Mouse (Mus musculus) layer of hippocampus, adult 8-10 months (tissue): ENCODE data around the gene Zbp1. TPM values are rescaled to one million over a fixed set of nuclear protein-coding genes. Genes with fewer than 3 reads are reported as not detected.
A peak's percentile ranks its signal among the peaks of the same experiment; 100 is the strongest.

ENCODE experiments used
- DNase-seq, 2 experiments: peaks; one replicate each; pipeline ENCODE4 v3.0.0; 2022; ENCODE audit warnings: low spot score in 2 of 2
- total RNA-seq, 4 experiments: library from RNA; stranded (reverse); gene quantifications; 2 replicates each; pipeline ENCODE4 v1.2.4; 2022

Zbp1 gene
- total RNA-seq, 4 experiments from 2014 or later: 1.5 to 2.5 TPM; not detected in 2

DNA sequence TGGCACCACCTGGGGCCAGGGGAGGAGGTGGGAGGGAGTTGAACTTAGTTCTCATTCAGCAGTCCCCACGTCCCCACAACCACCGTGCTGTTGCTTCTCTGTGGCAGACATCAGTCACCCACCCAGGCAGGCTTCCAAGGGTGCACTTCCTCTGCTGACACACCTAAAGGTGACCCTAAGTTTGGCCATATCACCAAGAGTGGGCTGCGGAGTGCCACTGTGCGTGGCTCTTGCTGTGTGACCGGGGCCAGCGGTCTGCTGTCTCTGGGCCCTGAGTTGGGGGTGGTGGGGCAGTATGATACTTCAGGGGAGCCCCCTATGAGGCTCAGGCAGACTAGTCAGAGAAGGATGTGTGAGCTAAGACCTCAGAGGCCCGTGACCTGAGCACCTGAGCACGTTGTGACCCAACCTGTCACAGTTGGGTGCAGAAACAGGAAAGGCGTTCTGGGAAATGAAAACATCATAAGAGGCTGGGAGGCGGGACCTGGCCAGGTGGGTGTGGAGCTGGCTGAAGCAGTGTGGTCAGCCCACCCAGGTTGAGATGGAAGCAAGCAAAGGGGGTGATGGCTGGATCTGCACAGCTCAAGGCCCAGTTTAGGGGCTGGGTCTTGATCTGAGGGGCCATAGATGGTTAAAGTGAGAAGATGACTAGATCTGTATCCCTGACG is 37.9 kb downstream of the Zbp1 start:
- no peak for DNase-seq

DNA sequence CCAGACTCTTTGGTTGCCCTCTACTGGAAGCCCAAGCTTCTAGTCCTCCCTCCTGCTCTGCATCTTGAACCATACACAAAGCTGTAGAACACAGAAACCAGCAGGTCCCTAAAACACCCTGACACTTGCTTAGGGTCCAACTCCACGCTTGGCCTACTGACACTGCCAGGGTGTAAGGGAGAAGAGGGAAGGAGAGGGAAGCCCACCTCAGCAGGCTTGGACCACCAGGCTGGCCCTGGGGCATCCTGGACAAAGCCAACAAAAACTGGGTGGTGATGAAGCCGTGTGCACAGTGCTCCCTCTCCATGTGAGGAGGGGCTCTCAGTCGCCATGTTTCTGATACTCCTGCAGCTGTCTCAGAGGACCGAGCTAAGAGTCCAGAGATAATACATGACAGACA is 38.7 kb downstream of the Zbp1 start:
- DNase-seq: no peak

DNA sequence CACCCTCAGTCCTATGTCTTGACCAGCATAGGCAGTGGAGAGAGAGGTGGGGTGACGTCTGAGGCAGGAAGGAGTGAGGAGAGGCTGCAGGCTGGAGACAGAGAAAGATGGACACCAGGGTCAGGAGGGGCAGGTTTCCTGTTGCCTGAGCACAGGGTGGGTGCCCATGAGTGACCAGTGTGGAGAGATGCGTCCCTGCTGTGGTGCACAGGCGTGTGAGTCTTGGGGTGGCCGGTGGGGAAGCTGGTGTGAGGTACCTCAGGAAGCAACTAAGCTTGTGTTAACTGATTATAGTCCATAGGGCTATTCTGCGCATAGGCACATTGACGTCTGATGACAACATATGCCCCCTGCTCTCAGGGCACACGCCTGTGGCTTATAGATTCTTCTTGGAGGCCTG is 39.7 kb downstream of the Zbp1 start:
- peak in 1 of 2 experiments; percentile 2 for DNase-seq

DNA sequence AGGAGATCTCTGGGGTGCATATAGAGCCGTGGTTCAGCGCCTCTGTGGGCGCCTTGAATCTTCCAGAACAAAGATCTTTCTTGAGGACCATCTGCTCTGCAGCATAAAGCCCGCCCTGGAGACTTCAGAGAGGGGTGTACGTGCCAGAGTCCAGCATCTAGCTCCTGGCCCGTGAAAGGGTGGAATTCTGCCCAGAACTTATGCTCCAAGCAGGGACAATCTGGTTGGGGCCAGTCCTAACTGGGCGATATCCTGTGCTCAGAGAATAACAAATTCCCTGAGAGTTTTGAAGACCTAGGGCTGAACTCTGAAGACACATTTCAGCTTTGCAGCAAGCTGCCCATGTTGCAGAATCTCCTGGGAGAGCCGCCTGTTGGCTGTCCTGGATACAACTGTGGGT is 40.8 kb downstream of the Zbp1 start:
- no peak for DNase-seq

DNA sequence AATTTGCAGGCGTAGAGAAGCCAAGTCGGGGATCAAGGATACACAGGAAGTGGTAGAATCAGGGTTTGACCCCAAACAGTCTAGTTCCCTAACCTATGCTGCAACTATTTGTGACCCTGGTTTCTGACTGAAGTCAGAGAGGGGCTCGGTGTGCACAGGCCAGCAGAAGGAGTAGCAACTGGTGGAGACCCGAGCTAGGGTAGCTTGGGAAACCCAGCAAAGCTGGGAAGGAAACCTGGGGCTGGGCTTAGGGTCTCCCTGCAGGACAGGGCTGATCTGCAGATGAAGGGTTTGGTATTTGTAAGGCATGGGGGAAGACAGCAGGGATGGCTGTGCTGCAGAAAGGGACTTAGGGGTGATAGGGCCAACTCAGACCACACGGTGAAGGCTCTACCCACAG is 41.2 kb downstream of the Zbp1 start:
- peak in 1 of 2 experiments; percentile 1 for DNase-seq

DNA sequence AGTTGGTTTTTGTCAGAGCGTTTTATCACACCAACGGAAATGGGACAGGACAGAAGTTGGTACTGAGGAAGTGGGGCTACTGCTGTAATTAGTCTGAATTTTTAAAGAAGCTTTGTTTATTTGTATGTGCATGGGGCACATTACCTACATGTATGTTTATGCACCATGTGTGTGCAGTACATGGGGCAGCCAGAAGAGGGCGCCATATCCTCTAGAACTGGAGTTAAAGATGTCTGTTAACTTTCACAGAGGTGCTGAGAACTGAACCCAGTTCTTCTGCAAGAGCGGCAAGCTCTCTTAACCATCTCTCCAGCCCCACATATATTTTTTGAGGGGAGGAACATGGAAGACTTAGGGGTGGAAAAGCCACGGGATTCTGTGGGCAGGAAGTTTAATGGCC is 43.0 kb downstream of the Zbp1 start:
- peak; percentile 2 to 3 for DNase-seq

DNA sequence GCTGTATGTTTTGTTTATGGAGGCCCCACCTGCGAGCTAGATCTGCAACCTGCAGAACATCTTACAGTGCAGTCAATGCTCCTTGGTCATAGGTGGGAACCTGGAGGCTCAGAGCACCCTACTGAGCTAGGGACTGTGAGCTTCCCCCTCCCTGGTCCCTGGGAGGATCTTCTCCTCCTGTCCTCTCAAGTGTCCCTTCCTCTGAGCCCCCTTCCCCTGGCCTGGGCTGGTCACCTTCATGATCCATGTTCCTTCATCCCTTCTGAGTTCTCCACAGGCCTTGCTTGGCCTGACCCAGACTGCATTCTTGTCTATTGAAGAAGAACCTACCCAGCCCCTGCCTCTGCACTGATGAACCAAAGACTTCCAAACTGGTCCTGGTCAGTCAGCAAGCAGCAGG is 44.2 kb downstream of the Zbp1 start:
- DNase-seq: no peak

DNA sequence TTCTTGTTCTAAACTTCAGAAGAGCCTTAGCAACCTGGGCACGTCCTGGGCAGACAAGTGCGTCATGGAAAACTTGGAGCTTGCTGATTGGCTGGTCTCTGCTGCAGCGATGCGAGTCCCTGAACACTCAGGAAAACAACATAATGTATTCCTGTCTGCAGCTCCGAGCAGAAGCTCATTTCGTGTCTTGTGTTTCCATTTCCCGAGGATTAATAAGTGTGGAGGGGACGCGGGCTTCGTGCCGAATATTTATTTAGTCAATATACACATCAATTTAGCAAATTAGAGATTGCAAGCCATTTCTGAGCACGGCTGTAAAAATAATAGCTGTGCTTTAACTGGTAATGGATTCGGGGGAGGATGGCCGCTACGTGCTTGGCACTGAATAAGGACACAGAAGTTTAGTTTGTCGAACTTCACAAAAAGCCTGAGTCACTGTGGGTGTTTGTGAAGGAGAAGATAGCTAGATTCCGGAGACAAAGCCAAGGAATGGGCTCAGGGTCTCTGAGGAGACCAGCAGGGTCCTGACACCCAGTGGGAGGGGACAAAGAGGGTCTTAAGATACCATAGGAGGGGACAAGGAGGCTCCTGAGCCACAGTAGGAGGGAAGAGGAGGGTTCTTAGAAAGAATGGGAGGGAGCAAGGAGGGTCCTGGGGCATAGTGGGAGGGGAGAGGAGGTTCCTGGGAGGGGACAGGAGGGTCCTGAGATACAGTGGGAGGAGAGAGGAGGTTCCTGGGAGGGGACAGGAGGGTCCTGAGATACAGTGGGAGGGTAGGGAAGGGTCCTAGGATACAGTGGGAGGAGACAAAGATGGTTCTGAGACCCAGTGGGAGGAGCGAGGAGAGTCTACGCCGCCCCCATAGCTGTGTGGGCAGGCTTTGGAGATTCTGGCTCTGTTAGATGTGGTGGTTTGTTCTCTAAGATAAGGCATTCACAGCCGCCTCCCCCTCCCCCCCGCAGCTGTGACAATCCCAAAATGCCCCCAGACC is 44.9 kb downstream of the Zbp1 start:
- DNase-seq: peak; percentile 84 to 85

DNA sequence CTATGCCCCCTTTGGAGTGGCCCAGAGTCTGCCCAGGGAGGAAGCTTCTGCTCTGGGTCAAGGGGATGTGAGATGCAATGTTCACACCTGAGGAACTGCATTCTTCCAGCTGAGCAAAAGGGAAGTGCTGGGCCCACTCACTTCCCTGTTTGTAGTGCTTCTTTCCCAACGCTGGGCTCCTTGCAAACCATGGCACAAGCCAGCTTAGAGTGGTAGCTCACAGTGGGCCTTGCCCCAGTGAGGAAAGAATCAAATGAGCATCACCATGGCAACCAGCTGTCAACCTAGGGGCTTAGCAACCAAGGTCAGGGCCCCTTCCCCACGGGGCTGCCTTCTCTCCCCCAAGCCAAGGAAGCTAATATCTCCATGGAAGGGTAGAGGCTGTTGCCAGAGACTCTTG is 45.7 kb downstream of the Zbp1 start:
- DNase-seq: peak; percentile 34

DNA sequence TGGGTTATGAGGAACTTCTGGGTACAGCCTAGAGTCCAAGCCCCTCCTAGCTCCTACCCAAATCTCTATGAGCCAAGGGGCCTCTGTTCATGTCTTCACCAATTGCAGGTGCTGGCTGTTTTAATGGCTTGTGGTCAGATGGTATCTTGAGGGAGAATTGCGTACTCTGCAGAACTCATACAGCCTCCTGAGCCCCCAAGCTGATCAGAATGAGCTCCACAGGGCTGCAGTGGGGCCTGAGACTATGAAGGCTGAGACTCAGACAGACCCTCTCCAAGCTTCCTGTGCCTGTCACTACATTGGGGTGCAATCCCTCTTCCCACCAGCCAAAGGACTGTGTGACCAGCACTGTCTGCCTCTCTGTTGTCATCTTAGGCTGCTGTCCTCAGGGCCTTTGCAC is 46.3 kb downstream of the Zbp1 start:
- DNase-seq: no peak

DNA sequence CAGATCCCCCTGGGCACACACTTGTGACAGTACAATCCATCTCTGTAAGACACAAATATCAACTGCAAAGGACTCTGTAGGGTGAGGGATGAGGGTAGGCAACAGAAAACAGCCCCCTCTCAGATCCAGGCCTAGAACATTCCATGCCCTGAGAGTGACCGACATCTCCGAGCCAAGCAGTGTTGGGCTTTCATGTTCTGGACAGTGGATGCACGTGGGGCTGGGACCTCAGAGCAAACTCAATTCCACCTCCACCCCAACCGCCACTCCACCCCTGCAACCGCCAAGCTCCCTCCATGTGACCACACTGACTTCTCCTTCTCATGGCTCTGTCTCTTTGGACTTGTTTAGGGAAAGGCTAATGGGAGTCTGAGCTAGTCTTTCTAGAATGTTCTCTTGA is 46.8 kb downstream of the Zbp1 start:
- DNase-seq: peak in 1 of 2 experiments; percentile 3

DNA sequence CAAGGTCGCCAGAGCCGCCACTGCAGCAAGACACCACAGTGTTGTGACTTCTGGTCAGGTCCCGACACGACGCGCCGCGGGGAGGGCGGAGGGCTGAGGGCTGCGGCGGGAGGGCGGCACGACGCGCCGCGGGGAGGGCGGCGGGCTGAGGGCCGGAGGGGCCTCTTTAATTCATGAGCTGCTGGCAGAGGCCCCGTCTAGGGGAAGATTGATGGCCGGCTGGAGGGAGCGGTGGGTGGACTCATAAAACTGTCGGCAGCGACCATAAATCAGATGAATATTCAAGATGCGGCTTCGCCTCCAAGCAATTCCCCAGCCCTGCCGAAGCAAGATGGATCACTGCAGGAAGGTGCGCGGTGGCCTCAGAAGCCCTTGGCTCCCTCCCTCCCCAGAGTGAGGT is 47.3 kb downstream of the Zbp1 start:
- no peak for DNase-seq

DNA sequence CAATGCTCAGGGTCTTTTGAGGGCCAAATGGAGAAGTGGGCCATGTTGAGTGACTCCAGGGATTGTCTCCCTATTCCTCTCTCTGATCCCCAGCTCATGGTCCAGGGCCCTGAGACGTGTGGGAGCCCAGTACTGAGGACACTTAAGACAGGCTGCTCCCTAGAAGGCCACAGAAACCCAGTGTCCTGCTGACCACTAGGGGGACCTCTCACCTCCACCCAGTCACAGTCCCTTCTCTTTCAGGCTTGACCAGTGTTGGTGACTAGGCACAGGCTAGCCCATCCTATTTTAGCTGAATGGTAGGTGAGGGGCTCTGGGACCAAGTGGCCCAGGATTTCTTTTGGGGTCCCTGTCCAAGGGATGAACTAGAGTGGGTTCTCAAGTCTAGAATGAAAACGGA is 48.0 kb downstream of the Zbp1 start:
- no peak for DNase-seq

DNA sequence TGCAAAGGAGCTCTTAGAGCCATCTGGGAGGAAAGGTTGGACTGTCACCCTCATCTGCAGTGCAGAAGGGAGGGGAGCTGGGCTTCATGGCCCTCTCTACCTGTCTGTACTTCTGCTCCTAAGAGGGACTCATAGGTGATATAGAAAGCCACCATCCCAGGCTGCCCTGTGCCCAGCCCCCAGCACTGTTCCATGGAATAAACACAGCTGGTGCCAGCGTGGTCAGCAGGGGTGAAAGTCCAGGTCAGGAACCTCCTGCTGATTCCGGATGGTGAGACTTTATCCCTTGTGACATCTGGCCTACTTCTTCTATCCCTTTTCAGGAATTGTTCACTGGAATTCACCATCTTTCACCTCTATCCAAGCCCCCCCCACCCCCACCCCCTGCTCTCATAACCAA is 48.6 kb downstream of the Zbp1 start:
- DNase-seq: no peak

DNA sequence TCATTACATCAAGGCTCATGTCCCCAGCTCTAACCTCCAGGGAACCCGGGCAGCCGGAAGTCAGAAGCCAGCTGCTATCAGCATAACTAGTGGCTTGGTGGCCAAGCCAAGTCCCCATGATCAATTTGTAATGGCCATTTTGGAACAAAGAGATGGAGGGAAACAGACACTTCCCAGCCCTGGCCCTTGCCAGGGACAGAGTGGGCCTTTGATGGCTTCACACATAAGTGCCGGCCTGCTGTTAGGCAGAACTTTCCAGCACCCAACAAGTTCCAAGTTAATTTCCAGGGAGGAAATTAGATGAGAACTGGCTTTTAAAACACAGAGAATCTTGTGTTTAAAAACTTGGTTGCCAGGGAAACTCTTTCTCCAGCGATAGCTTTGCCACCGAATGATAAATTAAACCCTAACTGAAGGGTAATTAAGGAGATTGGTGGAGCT is 50.3 kb downstream of the Zbp1 start:
- no peak for DNase-seq

DNA sequence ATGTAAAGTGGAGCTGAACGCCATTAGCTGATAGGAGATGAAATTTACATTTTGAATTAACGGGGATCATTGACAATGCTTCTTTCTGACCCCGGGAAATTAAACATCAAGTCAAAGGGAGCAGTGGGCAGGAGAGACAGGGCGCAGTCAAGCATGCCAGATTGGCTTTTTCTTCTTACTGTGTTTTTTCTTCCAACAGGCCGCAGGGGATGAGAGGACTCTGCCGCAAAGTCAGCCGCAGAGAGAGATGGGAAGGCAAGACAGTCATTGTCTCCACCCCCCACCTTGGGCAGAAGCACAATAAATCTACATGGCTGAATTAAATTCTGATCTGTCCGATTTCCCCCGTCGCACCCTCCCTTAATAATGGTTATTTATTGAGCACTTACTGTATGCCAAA is 53.4 kb downstream of the Zbp1 start:
- no peak for DNase-seq

DNA sequence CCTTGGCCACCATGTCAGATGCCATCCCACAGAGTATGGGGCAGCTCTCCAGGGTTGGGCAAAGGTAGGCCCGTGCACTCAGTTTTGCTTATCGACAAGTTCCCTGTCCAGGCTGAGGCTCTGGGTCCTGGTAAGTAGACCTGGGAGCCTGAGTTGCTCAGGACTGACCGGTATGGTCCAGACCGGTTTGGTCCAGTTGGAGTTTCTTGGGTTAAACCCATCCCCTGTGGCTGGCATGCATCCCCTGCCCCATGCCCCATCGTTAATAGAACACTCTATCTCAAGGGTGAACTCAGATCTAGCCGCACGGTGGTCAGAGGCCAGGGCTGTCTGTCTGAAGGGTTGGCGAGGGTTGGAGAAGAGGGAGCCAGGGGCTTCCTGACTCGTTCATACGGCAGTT is 53.8 kb downstream of the Zbp1 start:
- DNase-seq: no peak

DNA sequence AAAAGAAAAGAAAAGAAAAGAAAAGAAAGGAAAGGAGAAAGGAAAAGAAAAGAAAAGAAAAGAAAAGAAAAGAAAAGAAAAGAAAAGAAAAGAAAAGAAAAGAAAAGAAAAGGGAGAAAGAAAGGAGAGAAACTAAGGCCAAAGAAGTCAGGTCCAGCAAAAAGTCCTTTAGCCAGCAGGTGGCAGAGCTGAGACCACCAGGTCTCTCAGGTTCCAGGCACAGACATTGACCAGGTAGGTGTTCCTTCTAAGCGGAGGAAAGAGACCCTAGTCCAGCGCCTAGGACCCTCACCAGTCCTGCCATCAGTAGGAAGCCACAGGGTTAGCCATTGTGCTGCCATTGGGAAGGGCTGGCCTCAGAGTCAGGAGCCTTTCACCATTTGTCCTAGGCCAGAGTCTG is 54.4 kb downstream of the Zbp1 start:
- DNase-seq: no peak

DNA sequence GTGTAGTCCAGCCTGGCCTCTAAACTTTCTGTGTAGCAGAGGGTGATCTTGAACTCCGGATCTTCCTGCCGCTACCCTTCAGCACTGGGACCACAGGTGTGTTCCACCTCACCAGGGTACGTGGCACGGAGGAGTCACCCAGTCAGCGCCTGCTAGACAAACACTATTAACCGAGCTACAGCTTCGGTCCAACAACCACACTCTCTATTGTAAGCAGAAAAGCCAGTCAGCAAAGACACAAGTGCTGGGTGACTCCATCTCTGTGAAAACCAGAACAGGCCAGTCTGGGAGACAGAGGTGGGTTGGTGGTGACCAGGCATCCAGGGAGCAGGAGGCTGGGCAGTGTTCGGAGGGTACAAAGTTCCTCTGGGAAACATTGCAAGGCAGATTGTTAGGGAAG is 55.3 kb downstream of the Zbp1 start:
- no peak for DNase-seq

DNA sequence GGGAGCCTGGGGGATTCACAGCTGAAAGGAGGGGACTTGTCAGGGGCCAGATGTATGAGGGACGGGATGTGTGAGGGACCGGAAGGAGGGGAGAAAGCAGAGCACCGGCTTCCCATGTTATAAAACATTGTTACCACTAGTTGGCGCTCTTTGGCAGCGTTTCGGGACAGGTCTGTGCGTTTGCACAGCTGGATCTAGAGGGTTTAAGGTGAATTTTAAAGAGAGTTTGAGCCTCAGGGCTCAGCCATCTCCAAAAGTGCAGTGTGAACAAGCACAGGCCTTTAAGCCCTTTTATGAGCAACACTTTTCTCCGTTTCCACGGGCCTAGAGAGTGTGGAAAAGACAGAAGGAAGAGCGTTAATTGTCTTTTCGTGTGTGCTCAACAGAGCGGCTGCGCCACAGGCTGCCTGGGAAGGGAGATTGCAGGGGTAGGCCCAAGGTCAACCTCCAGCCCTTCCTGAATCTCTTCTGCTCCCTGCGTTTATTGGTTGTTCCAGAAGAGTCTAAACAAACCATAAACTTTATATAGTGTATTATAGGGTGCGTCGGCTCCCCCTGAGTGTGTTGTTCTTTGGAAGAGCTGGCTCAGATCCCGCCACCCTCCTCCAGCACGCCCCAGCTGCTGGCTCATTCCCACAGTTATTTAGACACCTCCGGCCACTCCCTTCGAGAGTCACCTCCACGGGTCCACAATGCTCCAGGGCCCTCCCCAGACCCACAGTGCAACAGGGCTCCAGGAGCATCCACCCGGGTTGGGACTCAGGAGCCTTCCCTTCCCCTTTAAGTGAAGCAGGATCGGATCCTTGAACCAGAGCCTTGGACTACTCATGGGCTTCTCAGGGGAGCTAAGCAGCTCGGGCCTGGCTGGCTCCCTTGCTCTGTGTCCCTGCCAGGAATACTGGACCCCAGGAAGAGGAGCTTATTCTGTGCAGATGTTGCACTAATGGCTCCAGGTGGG is 59.1 kb downstream of the Zbp1 start:
- DNase-seq: no peak

DNA sequence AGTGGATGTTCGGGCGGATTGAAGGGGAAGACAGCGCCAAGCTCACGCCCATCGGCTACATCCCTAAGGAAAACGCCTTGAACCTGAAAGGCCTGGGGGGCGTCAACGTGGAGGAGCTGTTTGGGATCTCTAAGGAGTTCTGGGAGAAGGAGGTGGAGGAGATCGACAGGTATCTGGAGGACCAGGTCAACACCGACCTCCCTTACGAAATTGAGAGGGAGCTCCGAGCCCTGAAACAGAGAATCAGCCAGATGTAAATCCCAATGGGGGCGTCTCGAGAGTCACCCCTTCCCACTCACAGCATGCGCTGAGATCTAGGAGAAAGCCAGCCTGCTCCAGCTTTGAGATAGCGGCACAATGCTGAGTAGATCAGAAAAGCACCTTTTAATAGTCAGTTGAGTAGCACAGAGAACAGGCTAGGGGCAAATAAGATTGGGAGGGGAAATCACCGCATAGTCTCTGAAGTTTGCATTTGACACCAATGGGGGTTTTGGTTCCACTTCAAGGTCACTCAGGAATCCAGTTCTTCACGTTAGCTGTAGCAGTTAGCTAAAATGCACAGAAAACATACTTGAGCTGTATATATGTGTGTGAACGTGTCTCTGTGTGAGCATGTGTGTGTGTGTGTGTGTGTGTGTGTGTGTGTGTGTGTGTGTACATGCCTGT is 60.2 kb downstream of the Zbp1 start:
- DNase-seq: no peak
